Mouse (Mus musculus) limb, embryonic 13.5 days (tissue): ENCODE measurements around the gene Pten. TPM values are rescaled to one million over a fixed set of nuclear protein-coding genes. Genes with fewer than 3 reads are reported as not detected.
A peak's percentile ranks its signal among the peaks of the same experiment; 100 is the strongest.

ENCODE experiments used
- ATAC-seq: fragments of 200-750 bp; cut with Nextera tagmentation; 2 replicates; pipeline ENCODE4 v1.8.0; 2017; ENCODE audit warnings: low read depth, moderate number of reproducible peaks, moderate TSS enrichment; ENCODE audit not compliant: low FRiP score
- H3K27ac ChIP-seq: fragments of 300-500 bp; sonication (generic); 2 replicates; pipeline ENCODE4 v1.5.1; 2015; ENCODE audit warnings: inconsistent platforms, mild to moderate bottlenecking, moderate library complexity
- H3K27me3 ChIP-seq: fragments of 300-500 bp; sonication (generic); 2 replicates; pipeline ENCODE4 v1.6.1; 2015; ENCODE audit warnings: mild to moderate bottlenecking, inconsistent platforms
- H3K36me3 ChIP-seq: fragments of 300-500 bp; sonication (generic); 2 replicates; pipeline ENCODE4 v1.6.1; 2015; ENCODE audit warnings: inconsistent platforms, mild to moderate bottlenecking, moderate library complexity
- H3K4me1 ChIP-seq: fragments of 300-500 bp; sonication (generic); 2 replicates; pipeline ENCODE4 v1.6.1; 2015; ENCODE audit warnings: inconsistent platforms
- H3K4me2 ChIP-seq: fragments of 300-500 bp; sonication (generic); replicated peaks from 2 replicates; pipeline ENCODE4 v1.6.1; 2015; ENCODE audit warnings: inconsistent platforms, mild to moderate bottlenecking, moderate library complexity
- H3K4me3 ChIP-seq: fragments of 300-500 bp; sonication (generic); 2 replicates; pipeline ENCODE4 v1.5.1; 2015; ENCODE audit warnings: moderate library complexity, mild to moderate bottlenecking, inconsistent platforms
- H3K9ac ChIP-seq: fragments of 300-500 bp; sonication (generic); 2 replicates; pipeline ENCODE4 v1.6.1; 2015; ENCODE audit warnings: mild to moderate bottlenecking, inconsistent platforms
- H3K9me3 ChIP-seq: fragments of 300-500 bp; sonication (generic); 2 replicates; pipeline ENCODE4 v1.6.1; 2016; ENCODE audit warnings: inconsistent platforms
- WGBS: fragments of 180-500 bp; shearing (Covaris S2); methylation state at CpG from one replicate; pipeline ENCODE4 v1.1.7; 2015; 5-methylcytosine and 5-hydroxymethylcytosine counted together
- polyA plus RNA-seq: library from polyadenylated mRNA; unstranded; fragments of >200 nt; fragmentation: Nextera tagmentation; extraction: Ambion mirVana; gene quantifications from 2 replicates; pipeline ENCODE4 v1.2.1, GENCODE M21; 2015

Pten gene
- polyA plus RNA-seq, 1 experiment from 2014 or later: 8.1 TPM

DNA sequence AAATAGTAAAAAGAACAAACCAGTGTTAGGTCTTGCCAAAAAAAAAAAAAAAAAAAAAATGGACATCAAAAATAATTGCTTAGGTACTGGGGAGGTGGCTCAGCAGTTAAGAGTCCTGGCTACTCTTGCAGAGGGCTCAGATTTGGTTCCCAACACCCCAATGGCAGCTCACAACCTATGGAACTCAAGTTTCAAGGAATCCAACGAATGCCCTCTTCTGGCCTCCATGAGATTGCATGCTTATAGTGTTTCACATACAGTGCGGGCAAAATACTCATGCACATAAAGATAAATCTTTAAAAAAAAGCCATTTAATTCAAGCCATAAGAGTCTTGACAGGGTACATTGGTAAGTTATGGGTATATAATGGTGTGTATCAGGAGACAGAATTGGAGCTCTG lies 72.6 kb downstream of the Pten start:
- no peaks in the 10 kb centered on the region for H3K9me3 ChIP-seq
- H3K27me3 ChIP-seq: no peaks in the 10 kb centered on the region
- no peak overlapping the region for H3K4me2 ChIP-seq
- WGBS: 87% methylated on average over 2 of the region's 2 CpGs
- no peak overlapping the region for H3K9ac ChIP-seq
- H3K4me3 ChIP-seq: no peak overlapping the region
- no peaks in the 10 kb centered on the region for H3K4me1 ChIP-seq
- ATAC-seq: no peak
- H3K27ac ChIP-seq: no peak overlapping the region
- no peaks in the 10 kb centered on the region for H3K36me3 ChIP-seq

GRCm38 (mm10) chr19:32831286-32831685 lies 74.0 kb downstream of the Pten start:
- 88% methylated on average over 4 of the region's 4 CpGs for WGBS
- Histone ChIP-seq H3K9ac (no peak overlapping the region), H3K36me3 (no peaks in the 10 kb centered on the region), H3K4me2 (no peak overlapping the region), H3K27me3 (no peaks in the 10 kb centered on the region), H3K27ac (no peak overlapping the region), H3K4me3 (no peak overlapping the region), H3K4me1 (no peaks in the 10 kb centered on the region), H3K9me3 (no peaks in the 10 kb centered on the region)
- no peak for ATAC-seq

- no peak for ATAC-seq
- no peak overlapping the region for H3K27ac ChIP-seq
- 88% methylated on average over 6 of the region's 6 CpGs for WGBS
- no peaks in the 10 kb centered on the region for H3K36me3 ChIP-seq
- H3K4me3 ChIP-seq: no peak overlapping the region
- no peak overlapping the region for H3K9ac ChIP-seq
- H3K4me1 ChIP-seq: no peaks in the 10 kb centered on the region
- peaks cover 8% of the 10 kb centered on the region; the same call in 1 of the 2 replicates for H3K9me3 ChIP-seq
- no peaks in the 10 kb centered on the region for H3K27me3 ChIP-seq
- H3K4me2 ChIP-seq: no peak overlapping the region
Measured at GRCm38 (mm10) chr19:32840491-32840890, 83.2 kb downstream of the Pten start.

DNA sequence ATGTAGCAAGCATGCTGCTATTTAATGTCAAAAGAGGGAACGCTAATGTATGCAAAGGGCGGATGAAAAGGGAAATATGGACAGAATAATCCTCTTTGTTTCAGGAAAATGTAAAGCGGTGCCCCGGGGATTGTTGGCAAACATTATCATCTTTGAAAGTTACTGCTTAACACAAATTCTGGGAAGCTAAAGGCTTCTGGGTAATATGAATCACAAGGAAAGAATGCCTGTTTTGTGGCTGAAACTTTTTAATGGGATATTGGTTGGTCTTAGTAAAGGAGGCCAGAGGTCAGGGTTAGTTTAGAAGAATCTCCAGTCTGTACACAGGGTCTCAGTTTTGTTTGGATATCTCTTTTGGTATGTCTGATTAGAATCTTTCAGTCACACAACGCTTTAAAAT lies 87.2 kb downstream of the Pten start:
- no peaks in the 10 kb centered on the region for H3K9me3 ChIP-seq
- H3K36me3 ChIP-seq: no peaks in the 10 kb centered on the region
- WGBS: 88% methylated on average over 5 of the region's 5 CpGs
- H3K27ac ChIP-seq: no peak overlapping the region
- no peak overlapping the region for H3K4me2 ChIP-seq
- no peak overlapping the region for H3K9ac ChIP-seq
- no peaks in the 10 kb centered on the region for H3K4me1 ChIP-seq
- no peaks in the 10 kb centered on the region for H3K27me3 ChIP-seq
- no peak overlapping the region for H3K4me3 ChIP-seq
- no peak for ATAC-seq

DNA sequence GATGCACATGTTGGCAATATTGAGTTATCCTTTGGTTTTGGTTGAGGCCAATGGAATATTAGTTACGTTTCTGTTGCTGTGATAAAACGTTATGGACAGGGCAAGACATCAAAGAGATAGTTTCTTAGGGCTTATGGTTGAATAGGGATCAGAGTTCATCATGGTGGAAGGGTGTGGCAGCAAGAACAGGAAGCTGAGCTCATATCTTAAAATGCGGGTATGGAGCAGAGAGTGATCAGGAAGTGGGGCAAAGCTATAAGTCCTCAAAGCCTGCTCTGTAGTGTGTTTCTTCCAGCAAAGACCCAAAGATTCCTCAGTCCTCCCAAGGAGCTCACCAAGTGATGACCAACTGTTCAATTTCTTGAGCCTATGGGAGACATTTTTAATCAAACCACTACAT lies 90.7 kb downstream of the Pten start:
- Histone ChIP-seq H3K9ac (no peak overlapping the region), H3K4me3 (no peak overlapping the region), H3K4me2 (no peak overlapping the region), H3K4me1 (no peaks in the 10 kb centered on the region), H3K36me3 (no peaks in the 10 kb centered on the region), H3K27ac (no peak overlapping the region), H3K9me3 (no peaks in the 10 kb centered on the region), H3K27me3 (no peaks in the 10 kb centered on the region)
- ATAC-seq: no peak
- 79% methylated on average over 3 of the region's 3 CpGs for WGBS

- Histone ChIP-seq H3K4me2 (no peak overlapping the region), H3K9ac (no peak overlapping the region), H3K27me3 (no peaks in the 10 kb centered on the region), H3K27ac (no peak overlapping the region), H3K9me3 (no peaks in the 10 kb centered on the region), H3K4me3 (no peak overlapping the region), H3K36me3 (no peaks in the 10 kb centered on the region), H3K4me1 (no peaks in the 10 kb centered on the region)
- no peak for ATAC-seq
- WGBS: 75% methylated on average over 3 of the region's 3 CpGs
Measured at GRCm38 (mm10) chr19:32852306-32852705, 95.0 kb downstream of the Pten start.

DNA sequence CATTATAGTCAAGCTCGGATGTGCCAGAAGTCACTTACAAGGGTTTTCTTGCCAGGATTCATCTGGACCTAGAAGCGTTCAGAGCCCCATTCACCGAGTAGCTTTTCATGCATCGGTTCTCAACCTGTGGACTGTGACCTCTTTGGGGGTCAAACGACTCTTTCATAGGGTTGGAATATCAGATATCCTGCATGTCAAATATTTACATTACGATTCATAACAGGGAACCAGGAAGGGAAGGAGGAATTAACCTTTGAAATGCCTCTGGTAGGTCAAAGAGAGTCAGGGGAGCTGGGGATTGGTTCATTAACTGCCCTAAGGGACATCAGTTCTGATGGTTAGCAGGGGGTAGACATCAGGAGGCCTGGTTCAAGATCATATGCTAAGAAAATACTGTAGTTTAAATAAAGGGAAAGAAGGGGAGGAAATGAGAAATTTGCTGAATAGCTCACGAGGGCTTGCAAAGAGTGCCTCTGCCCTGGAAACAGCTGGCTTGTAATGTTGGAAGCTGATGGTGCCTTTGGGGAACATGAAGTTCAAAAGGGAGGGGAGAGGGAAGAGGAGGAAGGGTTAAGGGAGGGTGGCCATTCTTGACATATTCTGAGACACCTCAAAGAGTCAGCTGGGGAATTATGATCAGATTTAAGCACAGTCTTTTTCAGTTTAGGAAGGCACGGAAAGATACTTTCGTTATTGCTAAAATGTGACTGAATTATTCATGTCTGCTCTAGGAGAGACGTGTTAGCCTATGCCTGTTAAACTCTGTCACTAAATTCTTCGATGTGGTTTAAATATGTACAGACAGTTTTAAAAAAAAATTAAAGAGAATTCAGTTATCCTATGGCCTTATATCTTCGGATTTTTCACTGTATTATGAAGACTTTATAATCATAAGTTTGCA lies 104.6 kb downstream of the Pten start:
- Histone ChIP-seq H3K27ac (peak overlapping the region; percentile 33; the same call in 1 of the 2 replicates), H3K4me1 (peaks cover 27% of the 10 kb centered on the region), H3K36me3 (no peaks in the 10 kb centered on the region), H3K27me3 (0 out of 2 replicates have a peak, but pooled peaks cover 7% of the 10 kb centered on the region), H3K9me3 (no peaks in the 10 kb centered on the region), H3K9ac (no peak overlapping the region), H3K4me2 (peak overlapping the region; percentile 17; the same call in 1 of the 2 replicates), H3K4me3 (no peak overlapping the region)
- WGBS: 58% methylated on average over 12 of the region's 12 CpGs
- ATAC-seq: 0 out of 2 replicates have a peak, but pooled peaks have one; percentile 65

- Histone ChIP-seq H3K27me3 (peaks cover 10% of the 10 kb centered on the region; the same call in 1 of the 2 replicates), H3K4me3 (peak overlapping the region; percentile 25), H3K4me1 (peaks cover 40% of the 10 kb centered on the region), H3K9me3 (no peaks in the 10 kb centered on the region), H3K36me3 (no peaks in the 10 kb centered on the region), H3K4me2 (peak overlapping the region; percentile 59), H3K9ac (0 out of 2 replicates have a peak overlapping the region, but pooled peaks have one; percentile 19), H3K27ac (no peak overlapping the region; the same call in 1 of the 2 replicates)
- WGBS: 7% methylated on average over 13 of the region's 13 CpGs
- no peak for ATAC-seq
Measured at GRCm38 (mm10) chr19:32866765-32867164, 109.5 kb downstream of the Pten start.

DNA sequence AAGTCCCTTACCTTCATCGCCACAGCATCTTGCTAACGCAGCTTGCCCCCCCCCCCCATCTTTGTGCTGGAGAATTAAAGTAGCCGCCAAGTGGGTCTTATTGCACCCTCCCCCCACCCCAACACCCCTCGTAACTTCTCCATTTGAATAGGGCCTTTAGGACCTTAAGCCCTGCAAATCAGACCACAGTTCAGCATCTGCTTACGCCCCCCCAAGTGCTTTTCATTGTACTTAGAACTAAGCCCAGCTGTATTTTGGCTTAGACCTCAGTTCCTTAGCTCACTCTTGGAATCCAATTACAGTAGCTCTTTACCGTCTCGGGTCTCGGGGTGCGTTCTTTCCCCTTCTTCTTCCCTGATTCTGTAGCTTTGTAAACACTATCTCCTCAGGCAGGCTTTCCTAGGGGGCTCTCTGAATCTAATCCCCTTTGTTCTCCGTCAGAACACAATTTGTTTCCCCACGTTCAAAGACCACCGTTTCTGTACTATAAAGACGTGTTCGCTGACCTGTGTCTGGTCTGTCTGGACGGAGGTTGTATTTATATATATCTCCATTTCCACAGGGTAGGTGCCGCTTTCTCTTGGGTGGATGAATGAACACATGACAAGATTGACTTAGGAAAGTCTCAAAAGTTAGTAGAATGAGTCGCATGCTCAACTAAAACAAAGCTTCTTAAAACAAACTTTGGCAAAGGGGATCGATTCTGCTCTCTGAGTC lies 110.0 kb downstream of the Pten start:
- 7% methylated on average over 18 of the region's 18 CpGs for WGBS
- Histone ChIP-seq H3K4me2 (peak overlapping the region; percentile 59), H3K4me3 (peak overlapping the region; percentile 25), H3K36me3 (no peaks in the 10 kb centered on the region), H3K27me3 (peaks cover 10% of the 10 kb centered on the region; the same call in 1 of the 2 replicates), H3K27ac (no peak overlapping the region), H3K4me1 (peaks cover 35% of the 10 kb centered on the region), H3K9me3 (no peaks in the 10 kb centered on the region), H3K9ac (0 out of 2 replicates have a peak overlapping the region, but pooled peaks have one; percentile 19)
- 0 out of 2 replicates have a peak, but pooled peaks have one; percentile 41 for ATAC-seq

GRCm38 (mm10) chr19:32868560-32868959 lies 111.3 kb downstream of the Pten start:
- ATAC-seq: no peak
- Histone ChIP-seq H3K4me3 (no peak overlapping the region), H3K4me1 (peaks cover 28% of the 10 kb centered on the region), H3K36me3 (no peaks in the 10 kb centered on the region), H3K27ac (no peak overlapping the region), H3K9me3 (no peaks in the 10 kb centered on the region), H3K4me2 (no peak overlapping the region), H3K27me3 (peaks cover 10% of the 10 kb centered on the region; the same call in 1 of the 2 replicates), H3K9ac (no peak overlapping the region)
- WGBS: 72% methylated on average over 5 of the region's 5 CpGs

- H3K4me3 ChIP-seq: no peak overlapping the region
- H3K9ac ChIP-seq: no peak overlapping the region
- no peak overlapping the region for H3K27ac ChIP-seq
- WGBS: 42% methylated on average over 10 of the region's 10 CpGs
- no peak for ATAC-seq
- H3K9me3 ChIP-seq: no peaks in the 10 kb centered on the region
- peaks cover 10% of the 10 kb centered on the region; the same call in 1 of the 2 replicates for H3K27me3 ChIP-seq
- H3K36me3 ChIP-seq: no peaks in the 10 kb centered on the region
- peaks cover 26% of the 10 kb centered on the region for H3K4me1 ChIP-seq
- no peak overlapping the region for H3K4me2 ChIP-seq
Measured at GRCm38 (mm10) chr19:32869053-32869680, 111.9 kb downstream of the Pten start.
